In genomic region chr17:47833628-47834481, GRCm38 (mm10) we compare ENCODE assay signal across 8 mouse cellular contexts. TPM values are rescaled to one million over a fixed set of nuclear protein-coding genes. Genes with fewer than 3 reads are reported as not detected.
DNase-seq lines count a peak whose midpoint lies in the region; ATAC-seq lines count a peak whose summit lies in the region.

No protein-coding gene starts in this region.

- H3K9ac ChIP-seq in heart, embryonic 16.5 days (ENCODE audit: low read length), result peak overlapping the region; percentile 90
- no peak overlapping the region for H3K9ac ChIP-seq in liver, embryonic 15.5 days
- H3K9ac ChIP-seq in stomach, embryonic 15.5 days, result peak overlapping the region; percentile 78

- peak overlapping the region; percentile 84 for H3K27ac ChIP-seq in heart, embryonic 16.5 days (ENCODE audit: low read length)
- H3K27ac ChIP-seq in liver, embryonic 15.5 days (replicated peaks), result no peak overlapping the region
- peak overlapping the region; percentile 87 for H3K27ac ChIP-seq in stomach, embryonic 15.5 days

- ATAC-seq in heart, embryonic 16.5 days (replicated peaks; ENCODE audit: extremely low read depth, insufficient read depth, low FRiP score), result no peak
- no peak for ATAC-seq in liver, embryonic 15.5 days (ENCODE audit: insufficient read depth)
- no peak for ATAC-seq in stomach, embryonic 15.5 days (ENCODE audit: insufficient read depth, low FRiP score, low read depth)

- H3K27me3 ChIP-seq in heart, embryonic 16.5 days (ENCODE audit: control insufficient read depth, insufficient read depth, low read length), result 0 out of 2 replicates have a peak, but pooled peaks cover 2% of the 10 kb centered on the region
- peaks cover 66% of the 10 kb centered on the region for H3K27me3 ChIP-seq in liver, embryonic 15.5 days
- H3K27me3 ChIP-seq in stomach, embryonic 15.5 days (replicated peaks), result no peaks in the 10 kb centered on the region

- intact Hi-C loops in left cerebral cortex, postnatal 25 days (cut with DNase I), result no loop called here

- H3K36me3 ChIP-seq in heart, embryonic 16.5 days (ENCODE audit: control insufficient read depth, insufficient read depth), result no peaks in the 10 kb centered on the region
- H3K36me3 ChIP-seq in liver, embryonic 15.5 days (replicated peaks), result no peaks in the 10 kb centered on the region
- H3K36me3 ChIP-seq in stomach, embryonic 15.5 days, result no peaks in the 10 kb centered on the region

- under 1% methylated on average over 44 of the region's 45 CpGs for WGBS in heart, embryonic 16.5 days
- WGBS in liver, embryonic 15.5 days (ENCODE audit: insufficient replicate concordance), result 2% methylated on average over 45 of the region's 45 CpGs
- 3% methylated on average over 44 of the region's 45 CpGs for WGBS in stomach, embryonic 15.5 days

- H3K4me2 ChIP-seq in heart, embryonic 16.5 days (ENCODE audit: low read depth, low read length), result peak overlapping the region; percentile 94
- H3K4me2 ChIP-seq in liver, embryonic 15.5 days, result peak overlapping the region; percentile 68
- peak overlapping the region; percentile 90 for H3K4me2 ChIP-seq in stomach, embryonic 15.5 days

- H3K9me3 ChIP-seq in heart, embryonic 16.5 days (replicated peaks; ENCODE audit: control insufficient read depth, low read length), result no peaks in the 10 kb centered on the region
- no peaks in the 10 kb centered on the region for H3K9me3 ChIP-seq in liver, embryonic 15.5 days (replicated peaks)
- no peaks in the 10 kb centered on the region for H3K9me3 ChIP-seq in stomach, embryonic 15.5 days

- peak overlapping the region; percentile 87 for H3K4me3 ChIP-seq in heart, embryonic 16.5 days (ENCODE audit: low read length)
- H3K4me3 ChIP-seq in liver, embryonic 15.5 days (replicated peaks), result peak overlapping the region; percentile 53
- H3K4me3 ChIP-seq in stomach, embryonic 15.5 days (replicated peaks), result peak overlapping the region; percentile 80

- peak; percentile 14 for DNase-seq in urinary bladder, postnatal 25 days (ENCODE audit: low spot score)
- DNase-seq in urinary bladder, postnatal 10 days (ENCODE audit: low spot score), result no peak
- no peak for DNase-seq in gastrocnemius, postnatal 10 days
- DNase-seq in left cerebral cortex, postnatal 25 days (ENCODE audit: low spot score in 2 of 2), result no peak
- no peak for DNase-seq in cerebellum, adult 11-12 months

- H3K4me1 ChIP-seq in heart, embryonic 16.5 days (ENCODE audit: control insufficient read depth, insufficient read depth, low read length), result peaks cover 31% of the 10 kb centered on the region
- H3K4me1 ChIP-seq in liver, embryonic 15.5 days (replicated peaks), result peaks cover 8% of the 10 kb centered on the region
- H3K4me1 ChIP-seq in stomach, embryonic 15.5 days, result peaks cover 40% of the 10 kb centered on the region

RNA-seq across cellular contexts. Expression of gene Mdfi, which starts 0.6 kb away (rescaled TPM):
- polyA plus RNA-seq in heart, embryonic 16.5 days (2015; fragmentation: Nextera tagmentation; extraction: Ambion mirVana), result 9.7 and 10.7 TPM in 2 replicates
- polyA plus RNA-seq in liver, embryonic 15.5 days (2015; fragmentation: Nextera tagmentation; extraction: Ambion mirVana), result 0.76 and 1.2 TPM in 2 replicates
- polyA plus RNA-seq in stomach, embryonic 15.5 days (2015; fragmentation: Nextera tagmentation; extraction: Ambion mirVana), result 10.3 and 11.2 TPM in 2 replicates
- 10 to 100 TPM in 1 of 2 experiments, 1 to 10 TPM in 1; 7.2 to 10.0 TPM for total RNA-seq in gastrocnemius, postnatal 10 days (2021)
- 1 to 10 TPM in 1 of 2 experiments, under 1 TPM in 1; 0.80 to 1.4 TPM for total RNA-seq in left cerebral cortex, postnatal 25 days (2021)
